Mouse (Mus musculus) myocyte (in vitro differentiated cells): ENCODE data around the gene Tmem254a. TPM values are rescaled to one million over a fixed set of nuclear protein-coding genes. Genes with fewer than 3 reads are reported as not detected.
"Not testable (repeated sequence)": the region's sequence is repeated elsewhere in the genome, so short reads cannot be mapped to it uniquely, and the experiment has no call there.

Source experiments
- H3K27me3 ChIP-seq: one replicate; pipeline ENCODE4 v1.6.1; 2011; ENCODE audit not compliant: control insufficient read depth, insufficient read depth, insufficient read length
- H3K36me3 ChIP-seq: one replicate; pipeline ENCODE4 v1.6.1; 2011; ENCODE audit not compliant: control insufficient read depth, insufficient read depth
- H3K4me2 ChIP-seq: one replicate; pipeline ENCODE4 v1.6.1; 2011; ENCODE audit warnings: low read depth, control low read depth
- H3K4me3 ChIP-seq: one replicate; pipeline ENCODE4 v1.5.1; 2011; ENCODE audit warnings: mild to moderate bottlenecking, control low read depth, moderate library complexity
- H3K79me2 ChIP-seq: one replicate; pipeline ENCODE4 v1.6.1; 2011; ENCODE audit not compliant: control insufficient read depth, insufficient read depth
- H3ac ChIP-seq: one replicate; pipeline ENCODE4 v1.6.1; 2011; ENCODE audit not compliant: control insufficient read depth, insufficient read length
- polyA plus RNA-seq: library from polyadenylated mRNA; unstranded; fragments of >200 nt; fragmentation: generic; extraction: Trizol; gene quantifications from one replicate; pipeline ENCODE4 v1.2.1, GENCODE M21; 2012; ENCODE audit warnings: missing spikeins

Tmem254a gene
- polyA plus RNA-seq: 1.4 TPM

DNA sequence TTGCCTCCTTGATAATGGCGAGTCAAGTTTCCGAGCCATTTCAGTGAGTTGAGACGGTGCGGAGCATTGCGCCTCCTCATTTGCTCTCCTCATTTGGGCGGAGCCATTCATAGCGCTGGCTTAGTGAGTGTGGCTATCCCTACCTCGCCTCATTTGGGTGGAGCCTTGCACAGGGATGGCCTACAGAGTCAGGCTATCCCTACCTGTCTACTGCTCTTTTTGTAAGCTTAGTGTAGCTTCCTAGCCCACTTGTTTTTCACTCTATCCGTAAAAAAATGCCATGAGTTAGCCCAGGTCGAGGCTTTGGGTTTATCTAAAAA, at the start of gene Tmem254a:
Tmem254a (minus strand) TSS at position 111 of the 320 bp plus-strand sequence.
- H3K4me2 ChIP-seq, H3K79me2 ChIP-seq, H3K27me3 ChIP-seq, H3ac ChIP-seq, H3K4me3 ChIP-seq, H3K36me3 ChIP-seq: not testable (repeated sequence)

DNA sequence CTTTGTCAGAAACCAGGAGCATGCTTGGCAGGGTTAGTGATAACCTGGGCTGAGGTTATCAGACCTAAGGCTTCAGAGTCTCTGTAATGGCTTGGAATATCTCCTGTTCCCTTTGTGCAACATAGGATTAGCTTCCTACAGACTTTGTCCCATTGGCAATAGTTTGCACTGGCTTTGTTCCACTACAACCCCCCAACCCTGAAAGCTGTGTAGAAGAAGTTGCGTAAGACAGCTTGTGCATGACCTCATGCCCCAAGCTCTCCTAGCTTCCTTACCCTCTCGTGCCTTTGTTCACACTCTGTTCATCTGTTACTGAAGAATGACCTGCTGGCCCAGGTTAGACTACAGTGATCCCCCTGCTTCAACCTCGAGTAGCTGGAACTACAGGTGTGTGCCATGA, 30.4 kb upstream of the Tmem254a start:
- H3ac ChIP-seq, H3K36me3 ChIP-seq, H3K27me3 ChIP-seq, H3K4me2 ChIP-seq, H3K4me3 ChIP-seq, H3K79me2 ChIP-seq: not testable (repeated sequence)

DNA sequence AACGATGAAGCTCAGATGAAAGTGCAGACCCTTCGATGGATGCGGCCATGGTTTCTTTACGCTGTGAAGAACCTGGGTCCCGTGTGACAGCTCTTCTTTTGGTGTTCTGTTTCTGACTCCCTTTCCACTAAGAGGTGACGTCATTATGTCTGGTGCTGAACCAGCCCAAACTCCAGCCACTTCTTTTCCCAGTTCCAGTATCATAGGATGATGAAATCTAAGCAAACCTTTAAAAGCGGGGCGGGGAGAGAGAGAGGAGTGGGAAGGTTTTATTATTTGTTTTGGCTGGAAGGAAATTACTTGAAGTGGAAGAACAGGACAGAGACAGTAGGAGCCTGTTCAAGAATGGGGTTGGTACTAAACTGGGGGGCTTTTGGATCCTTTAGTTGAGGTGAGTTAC, 10.5 kb upstream of the Tmem254a start, which contains the start of gene Cphx1:
Cphx1 (plus strand) TSS at position 301 of the 400 bp plus-strand sequence.
- H3K4me2 ChIP-seq, H3ac ChIP-seq: not testable (repeated sequence)

DNA sequence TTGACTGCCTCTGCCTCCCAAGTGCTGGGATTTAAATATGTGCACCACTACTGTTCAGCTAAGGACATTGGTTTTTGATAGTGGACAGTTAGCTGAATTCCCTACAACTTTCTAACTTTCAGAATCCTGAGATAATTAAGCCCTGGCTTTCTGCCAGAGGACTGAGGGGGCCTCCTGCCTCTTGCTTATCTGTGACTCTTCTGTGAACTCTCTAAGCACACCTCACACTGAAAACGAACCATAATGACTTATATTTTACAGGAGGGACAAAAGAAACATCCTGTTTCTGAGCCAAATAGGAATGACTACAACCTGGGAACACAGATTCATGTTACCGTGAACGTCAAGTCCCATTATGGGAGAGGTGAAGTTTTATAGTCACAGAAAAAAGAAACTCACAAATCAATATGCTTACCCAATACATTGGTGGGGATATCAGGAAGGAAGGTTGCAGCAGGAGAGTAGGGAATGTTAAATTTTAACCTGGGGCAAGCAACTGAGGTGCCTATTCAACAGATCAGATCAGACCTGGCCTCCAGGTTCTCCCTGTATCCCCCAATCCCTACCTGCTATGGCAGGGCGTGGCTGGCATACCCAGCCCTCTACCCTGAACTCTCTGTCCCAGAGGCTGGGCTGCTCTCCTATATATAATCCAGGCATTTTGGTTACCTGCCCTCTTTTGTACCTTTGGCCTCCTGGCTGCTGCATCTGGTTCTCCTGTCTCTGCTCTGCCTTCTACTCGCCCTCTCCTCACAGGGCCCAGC, 9.6 kb upstream of the Tmem254a start:
- H3K36me3 ChIP-seq, H3ac ChIP-seq, H3K79me2 ChIP-seq, H3K4me3 ChIP-seq, H3K27me3 ChIP-seq, H3K4me2 ChIP-seq: not testable (repeated sequence)

More for the DNA sequence above, 10.5 kb upstream of the Tmem254a start, which contains the start of gene Cphx1:
- not testable (repeated sequence) for H3K79me2 ChIP-seq, H3K27me3 ChIP-seq, H3K36me3 ChIP-seq, H3K4me3 ChIP-seq

DNA sequence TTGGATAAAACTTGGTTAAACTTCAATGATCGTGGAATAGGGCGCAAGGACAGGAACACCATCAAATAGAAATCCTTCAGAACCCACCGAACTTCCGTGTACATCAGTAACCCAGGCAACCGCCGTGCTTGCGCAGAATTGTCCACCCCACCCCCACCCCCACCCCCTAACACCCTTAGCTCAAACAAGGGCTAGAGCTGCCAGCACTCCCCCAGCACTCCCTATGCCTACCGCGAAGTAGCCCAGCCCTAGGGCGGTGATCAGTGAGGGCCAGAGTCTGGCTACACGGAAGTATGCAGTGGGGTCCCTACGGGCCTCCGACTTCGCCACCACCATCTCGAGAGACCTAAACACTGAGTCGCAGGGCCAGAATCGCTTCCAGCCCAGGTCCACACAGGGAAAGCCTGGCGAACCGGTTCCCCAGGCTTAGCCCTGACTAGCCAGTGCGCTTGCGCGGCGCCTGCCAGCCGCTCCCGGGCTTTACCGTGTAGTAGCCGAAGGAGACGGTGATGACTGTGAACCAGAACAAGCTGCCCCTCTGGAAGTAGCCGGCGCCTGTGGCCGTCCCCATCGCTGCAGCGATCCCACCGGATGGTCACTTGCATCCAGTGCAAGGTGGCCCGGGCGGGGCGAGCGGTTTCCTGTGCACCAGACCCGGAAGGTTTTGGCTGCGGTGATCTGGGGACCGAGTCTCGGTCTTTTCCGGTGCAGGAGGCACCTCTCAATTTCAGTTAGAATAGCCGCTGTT, 484 bp downstream of the Tmem254a start:
- not testable (repeated sequence) for H3K4me2 ChIP-seq, H3K36me3 ChIP-seq, H3K27me3 ChIP-seq, H3K79me2 ChIP-seq, H3K4me3 ChIP-seq, H3ac ChIP-seq

DNA sequence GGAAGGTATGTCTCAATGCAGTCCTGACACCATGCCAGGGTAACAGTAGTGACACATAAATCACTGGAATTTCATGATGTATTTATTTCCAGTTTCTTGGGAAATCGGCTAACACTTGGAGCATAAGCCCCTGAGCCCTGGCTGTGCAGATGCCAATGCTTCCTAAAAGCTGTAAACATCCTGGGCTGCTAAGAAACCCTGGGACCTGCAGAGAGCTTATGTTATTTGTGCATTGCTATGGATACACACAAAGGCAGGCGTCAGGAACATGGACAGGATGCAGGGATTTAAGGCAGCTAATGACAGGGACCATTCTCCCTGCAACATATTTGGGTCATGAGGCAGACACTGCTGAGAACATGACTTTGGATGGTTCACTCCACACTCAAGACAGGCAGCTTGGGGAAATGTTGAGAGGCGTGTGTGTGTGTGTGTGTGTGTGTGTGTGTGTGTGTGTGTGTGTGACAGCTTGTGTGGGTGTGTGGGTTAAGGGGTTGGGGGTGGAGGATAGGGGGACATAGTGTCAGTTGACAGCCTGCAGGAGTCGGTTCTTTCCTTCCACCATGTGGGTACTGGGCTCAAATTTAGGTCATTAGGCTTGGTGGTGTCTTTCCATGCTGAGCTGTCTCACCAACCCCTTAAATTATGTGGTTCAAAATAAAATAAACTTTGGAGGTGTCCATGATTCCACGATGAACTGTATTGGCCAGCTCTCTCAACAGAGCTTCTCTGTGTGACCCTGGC, 8.9 kb downstream of the Tmem254a start:
- not testable (repeated sequence) for H3K36me3 ChIP-seq, H3K4me3 ChIP-seq, H3K79me2 ChIP-seq, H3ac ChIP-seq, H3K4me2 ChIP-seq, H3K27me3 ChIP-seq

DNA sequence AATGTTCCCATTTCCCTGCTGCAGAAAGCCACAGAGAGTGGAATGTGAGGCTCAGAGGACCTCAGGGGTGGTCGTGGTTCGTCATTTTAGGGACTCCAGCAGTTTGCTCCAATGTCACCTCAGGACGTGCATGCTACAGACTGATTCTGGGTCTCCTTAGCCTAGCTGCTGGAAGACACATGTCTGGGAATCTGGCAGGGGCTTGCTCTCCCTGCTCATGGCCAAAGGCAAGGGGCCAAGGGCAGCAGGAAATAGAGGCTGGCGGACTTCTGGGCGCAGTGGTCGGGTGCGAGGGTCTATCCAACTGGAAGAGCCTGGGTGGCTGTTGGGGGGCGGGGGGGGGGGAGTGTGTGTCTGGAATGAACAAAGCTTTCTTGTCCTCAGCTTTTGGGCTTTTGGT, 18.5 kb downstream of the Tmem254a start:
- H3K27me3 ChIP-seq, H3K4me3 ChIP-seq, H3ac ChIP-seq, H3K4me2 ChIP-seq, H3K79me2 ChIP-seq, H3K36me3 ChIP-seq: not testable (repeated sequence)

DNA sequence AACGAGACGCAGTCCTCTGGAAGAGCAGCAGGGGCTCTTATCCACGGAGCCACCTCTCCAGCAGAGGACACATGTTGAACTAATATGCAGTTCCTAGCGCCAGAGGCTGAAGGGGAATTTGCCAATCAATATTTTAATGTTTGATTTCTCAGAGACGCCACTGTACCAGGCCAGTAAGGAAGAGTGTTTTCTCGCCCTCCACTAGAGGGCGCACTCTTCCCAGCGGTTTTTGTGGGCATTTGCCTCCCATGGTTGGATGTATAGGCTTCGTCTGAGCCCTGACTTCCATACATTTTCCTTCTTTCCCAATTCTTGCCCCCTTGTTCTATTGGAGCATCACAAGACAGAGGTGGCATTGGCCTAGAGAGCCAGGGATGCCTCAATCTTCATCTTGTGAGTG, 20.2 kb downstream of the Tmem254a start:
- not testable (repeated sequence) for H3ac ChIP-seq, H3K27me3 ChIP-seq, H3K36me3 ChIP-seq, H3K4me3 ChIP-seq, H3K4me2 ChIP-seq, H3K79me2 ChIP-seq

DNA sequence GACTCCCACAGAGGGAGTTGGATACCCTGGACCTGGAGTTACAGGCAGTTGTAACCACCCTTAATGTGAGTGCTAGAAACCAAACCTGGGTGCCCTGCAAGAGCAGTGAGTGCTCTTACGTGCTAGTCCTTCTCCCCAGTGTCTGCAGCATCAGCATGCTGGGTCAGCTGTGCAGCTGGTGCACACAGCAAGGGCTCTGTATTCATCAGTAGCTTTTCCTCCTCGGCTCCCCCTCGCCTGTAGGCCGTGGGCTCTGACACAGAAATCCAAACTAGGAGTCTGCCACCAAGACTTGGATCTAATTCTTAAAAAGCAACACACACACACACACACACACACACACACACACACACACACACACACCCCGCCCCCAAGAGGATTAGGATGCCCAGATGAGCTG, 22.2 kb downstream of the Tmem254a start:
- H3ac ChIP-seq, H3K36me3 ChIP-seq, H3K4me2 ChIP-seq, H3K79me2 ChIP-seq, H3K27me3 ChIP-seq, H3K4me3 ChIP-seq: not testable (repeated sequence)

DNA sequence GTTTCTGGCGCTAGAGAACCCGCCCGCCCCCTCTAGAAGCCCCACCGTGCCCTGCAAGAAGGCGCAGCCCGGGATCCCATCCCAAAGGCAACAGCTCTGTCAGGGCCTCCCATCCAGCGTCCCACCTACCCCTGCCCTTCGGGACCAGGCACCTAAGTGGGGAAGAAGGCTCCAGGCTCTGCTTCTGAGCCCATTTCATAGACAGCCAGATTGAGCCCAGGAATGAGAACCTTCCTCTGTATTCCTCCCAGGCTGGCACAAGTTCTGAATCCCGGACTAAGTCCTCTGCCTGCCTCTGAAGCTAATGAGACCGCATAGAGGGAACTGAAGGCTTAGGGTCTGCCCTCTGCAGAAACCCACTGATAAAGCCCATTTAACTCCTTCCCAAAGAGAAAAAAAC, 24.5 kb downstream of the Tmem254a start, which contains the start of gene Plac9a:
Plac9a (minus strand) TSS at position 101 of the 400 bp plus-strand sequence.
- not testable (repeated sequence) for H3K4me3 ChIP-seq, H3K36me3 ChIP-seq

DNA sequence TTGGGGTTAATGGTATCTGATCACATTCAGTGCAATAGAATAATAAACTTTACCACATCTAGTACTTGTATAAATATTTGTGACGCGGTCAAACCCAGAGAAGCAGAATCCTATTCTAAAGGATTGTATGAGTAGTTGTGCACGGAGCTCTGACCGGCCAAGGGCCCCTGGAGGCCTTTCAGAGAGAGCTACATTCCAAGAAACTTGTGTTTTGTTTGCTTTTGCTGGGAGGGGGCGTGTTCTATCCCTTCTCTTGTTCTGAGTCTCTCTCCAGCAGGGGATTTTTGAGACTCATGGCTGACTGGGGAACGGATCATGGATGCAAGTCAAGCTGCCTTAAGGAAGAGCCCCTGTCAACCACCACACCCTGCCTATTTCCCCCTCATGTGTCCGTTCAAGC, 31.8 kb downstream of the Tmem254a start:
- not testable (repeated sequence) for H3K79me2 ChIP-seq, H3K36me3 ChIP-seq, H3ac ChIP-seq, H3K27me3 ChIP-seq, H3K4me2 ChIP-seq, H3K4me3 ChIP-seq

More for the DNA sequence above, 24.5 kb downstream of the Tmem254a start, which contains the start of gene Plac9a:
- H3K4me2 ChIP-seq, H3K27me3 ChIP-seq, H3ac ChIP-seq, H3K79me2 ChIP-seq: not testable (repeated sequence)

DNA sequence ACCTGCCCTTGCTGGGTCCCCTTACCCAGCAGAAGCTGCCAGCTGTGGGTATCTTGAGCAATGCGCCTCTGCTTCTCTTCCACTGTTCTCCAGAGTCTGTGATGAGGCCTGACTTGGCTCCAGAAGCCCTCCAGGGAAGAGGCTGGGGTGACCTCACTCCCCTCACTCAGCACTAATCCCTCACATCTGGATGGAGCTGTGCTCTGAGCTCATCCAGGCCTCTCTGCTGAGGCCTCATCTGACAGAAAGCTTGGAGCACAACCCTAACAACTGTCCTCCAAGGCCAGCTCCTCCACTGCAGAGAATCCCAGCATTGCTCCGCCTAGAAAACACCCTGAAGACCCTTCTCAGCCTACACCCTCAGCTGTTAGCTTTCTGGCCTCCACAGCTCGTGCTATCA, 32.9 kb downstream of the Tmem254a start:
- H3K4me3 ChIP-seq, H3K4me2 ChIP-seq, H3K27me3 ChIP-seq, H3K79me2 ChIP-seq, H3ac ChIP-seq, H3K36me3 ChIP-seq: not testable (repeated sequence)
